In genomic region chr1:42699471-42699871, GRCm38 (mm10) we compare ENCODE assay signal across 12 mouse cellular contexts. TPM values are rescaled to one million over a fixed set of nuclear protein-coding genes. Genes with fewer than 3 reads are reported as not detected.
A peak's percentile ranks its signal among the peaks of the same experiment; 100 is the strongest.
DNase-seq lines count a peak whose midpoint lies in the region; ATAC-seq lines count a peak whose summit lies in the region.
"Had no signal": no experiment of that assay in that cellular context is flagged by ENCODE, and none has a peak within 500 bp of the region (broad histone marks: within the 10 kb centered on the region; RNA-seq: fewer than 3 reads in every experiment).

No protein-coding gene starts in this region.

- H3K27ac ChIP-seq in embryonic facial prominence, embryonic 13.5 days = peak overlapping the region; percentile 93
- peak overlapping the region; percentile 100 for H3K27ac ChIP-seq in hindbrain, embryonic 12.5 days
- H3K27ac ChIP-seq in midbrain, embryonic 14.5 days (replicated peaks; ENCODE audit: low read depth, low read length) = peak overlapping the region; percentile 99
- H3K27ac ChIP-seq: liver, embryonic 14.5 days had no signal

- H3K9me3 ChIP-seq in embryonic facial prominence, embryonic 13.5 days = no peaks in the 10 kb centered on the region
- no peaks in the 10 kb centered on the region for H3K9me3 ChIP-seq in hindbrain, embryonic 12.5 days (replicated peaks)
- no peaks in the 10 kb centered on the region for H3K9me3 ChIP-seq in midbrain, embryonic 14.5 days (ENCODE audit: control insufficient read depth, low read length)

- peak overlapping the region; percentile 87 for H3K9ac ChIP-seq in embryonic facial prominence, embryonic 13.5 days
- H3K9ac ChIP-seq in hindbrain, embryonic 12.5 days = peak overlapping the region; percentile 100
- peak overlapping the region; percentile 100 for H3K9ac ChIP-seq in midbrain, embryonic 14.5 days (replicated peaks; ENCODE audit: low read length)
- H3K9ac ChIP-seq: liver, embryonic 14.5 days had no signal

- H3K4me3 ChIP-seq in embryonic facial prominence, embryonic 13.5 days = peak overlapping the region; percentile 65
- H3K4me3 ChIP-seq in hindbrain, embryonic 12.5 days = peak overlapping the region; percentile 97
- peak overlapping the region; percentile 92 for H3K4me3 ChIP-seq in midbrain, embryonic 14.5 days (replicated peaks; ENCODE audit: low read depth, low read length)

- H3K4me1 ChIP-seq in embryonic facial prominence, embryonic 13.5 days = peaks cover 31% of the 10 kb centered on the region
- H3K4me1 ChIP-seq in hindbrain, embryonic 12.5 days = peaks cover 22% of the 10 kb centered on the region
- peaks cover 20% of the 10 kb centered on the region for H3K4me1 ChIP-seq in midbrain, embryonic 14.5 days (ENCODE audit: control insufficient read depth, insufficient read depth, low read length)

- DNase-seq in kidney, adult 18-20 months = peak; percentile 62
- no peak for DNase-seq in kidney, adult 8-10 months
- DNase-seq in midbrain, embryonic 14.5 days = peak; percentile 68
- DNase-seq in spleen, adult 18-20 months = no peak
- no peak for DNase-seq in layer of hippocampus, postnatal 25 days (ENCODE audit: extremely low spot score in 1 of 2, low spot score in 1 of 2)
- no peak for DNase-seq in lung, adult 18-20 months
- DNase-seq: thymus, postnatal 36 days had no signal

- 2% methylated on average over 19 of the region's 19 CpGs for WGBS in embryonic facial prominence, embryonic 13.5 days
- WGBS in hindbrain, embryonic 12.5 days = 1% methylated on average over 19 of the region's 19 CpGs
- 1% methylated on average over 19 of the region's 19 CpGs for WGBS in midbrain, embryonic 14.5 days

- H3K4me2 ChIP-seq in embryonic facial prominence, embryonic 13.5 days = peak overlapping the region; percentile 73
- peak overlapping the region; percentile 97 for H3K4me2 ChIP-seq in hindbrain, embryonic 12.5 days (replicated peaks)
- peak overlapping the region; percentile 90 for H3K4me2 ChIP-seq in midbrain, embryonic 14.5 days (ENCODE audit: low read length)

- ATAC-seq in embryonic facial prominence, embryonic 13.5 days (ENCODE audit: insufficient number of reproducible peaks, insufficient read depth, low FRiP score, low TSS enrichment, low read depth) = no peak
- no peak for ATAC-seq in hindbrain, embryonic 12.5 days (ENCODE audit: low FRiP score)
- ATAC-seq in midbrain, embryonic 14.5 days (ENCODE audit: low FRiP score, low TSS enrichment) = no peak

- H3K27me3 ChIP-seq in embryonic facial prominence, embryonic 13.5 days = peaks cover 87% of the 10 kb centered on the region
- H3K27me3 ChIP-seq in hindbrain, embryonic 12.5 days = 0 out of 2 replicates have a peak, but pooled peaks cover 5% of the 10 kb centered on the region
- H3K27me3 ChIP-seq in midbrain, embryonic 14.5 days (ENCODE audit: control insufficient read depth, insufficient read depth, low read length) = no peaks in the 10 kb centered on the region

- no peaks in the 10 kb centered on the region for H3K36me3 ChIP-seq in embryonic facial prominence, embryonic 13.5 days
- peaks cover 23% of the 10 kb centered on the region for H3K36me3 ChIP-seq in hindbrain, embryonic 12.5 days
- H3K36me3 ChIP-seq in midbrain, embryonic 14.5 days (ENCODE audit: control insufficient read depth, insufficient read depth, low read length) = peaks cover 31% of the 10 kb centered on the region
- H3K36me3 ChIP-seq: G1E had no signal

RNA-seq across cellular contexts. Expression of gene Pou3f3, which starts 3.9 kb away (rescaled TPM):
- polyA plus RNA-seq in embryonic facial prominence, embryonic 13.5 days (2015; fragmentation: Nextera tagmentation; extraction: Ambion mirVana) = 11.4 and 13.4 TPM in 2 replicates
- polyA plus RNA-seq in hindbrain, embryonic 12.5 days (2016; fragmentation: Nextera tagmentation; extraction: Ambion mirVana) = 28.8 and 29.2 TPM in 2 replicates
- 20.0 and 24.5 TPM in 2 replicates for polyA plus RNA-seq in midbrain, embryonic 14.5 days (2014; fragmentation: Nextera tagmentation; extraction: Ambion mirVana)
- total RNA-seq in layer of hippocampus, postnatal 25 days (2021) = 10 to 100 TPM; 61.7 to 72.6 TPM
- polyA plus RNA-seq: G1E; heart, postnatal 0 days had no signal

Comparison
In these comparisons a context has a peak if more than half of its experiments do, and no peak if none do; other contexts are left out.
1. DNase-seq: peak in kidney, adult 18-20 months (single experiment) and midbrain, embryonic 14.5 days (single experiment); none in kidney, adult 8-10 months (0 of 2), spleen, adult 18-20 months (0 of 2), layer of hippocampus, postnatal 25 days (0 of 2) and lung, adult 18-20 months (0 of 2).
2. Peak in every context shown above with its lines, with median percentiles within 50 percentile points of each other: H3K27ac ChIP-seq, H3K4me2 ChIP-seq, H3K4me3 ChIP-seq and H3K9ac ChIP-seq.